Mouse (Mus musculus): ENCODE data around the gene Upk1a. TPM values are rescaled to one million over a fixed set of nuclear protein-coding genes. Genes with fewer than 3 reads are reported as not detected.

The Upk1a gene
- 0.39 and 0.53 TPM in 2 replicates for polyA plus RNA-seq (2015; fragmentation: Nextera tagmentation; extraction: Ambion mirVana)

GRCm38 (mm10) chr7:30612654-30613402 is at the start of gene Upk1a:
TSS of gene Upk1a (minus strand) at chr7:30612847.

GRCm38 (mm10) chr7:30649591-30650540 is 37.2 kb upstream of the Upk1a start, which contains the start of gene Rbm42:
TSS of gene Rbm42 (minus strand) at chr7:30650317.

GRCm38 (mm10) chr7:30635752-30636151 is 23.1 kb upstream of the Upk1a start, which contains the start of gene Etv2:
TSS of gene Etv2 (minus strand) at chr7:30635852.

GRCm38 (mm10) chr7:30625530-30626384 is 13.1 kb upstream of the Upk1a start, which contains the start of gene Cox6b1:
TSS of gene Cox6b1 (minus strand) at chr7:30626151.

GRCm38 (mm10) chr7:30598786-30599185 is 13.9 kb downstream of the Upk1a start, which contains the start of gene Zbtb32:
TSS of gene Zbtb32 (minus strand) at chr7:30598909.

GRCm38 (mm10) chr7:30588676-30589434 is 23.8 kb downstream of the Upk1a start, which contains the start of gene Kmt2b:
TSS of gene Kmt2b (minus strand) at chr7:30588726.

GRCm38 (mm10) chr7:30564970-30565571 is 47.6 kb downstream of the Upk1a start, which contains the start of gene Igflr1:
TSS of gene Igflr1 (plus strand) at chr7:30565427.

GRCm38 (mm10) chr7:30563117-30563905 is 49.3 kb downstream of the Upk1a start, which contains the start of the genes U2af1l4, Gm49396 and Psenen:
TSS of gene U2af1l4 (plus strand) at chr7:30563301.
TSS of gene Gm49396 (plus strand) at chr7:30563344.
TSS of gene Psenen (minus strand) at chr7:30563627.

GRCm38 (mm10) chr7:30559443-30559954 is 53.1 kb downstream of the Upk1a start, which contains the start of gene Lin37:
TSS of gene Lin37 (minus strand) at chr7:30559838.

Small RNA genes within 50 kb of the gene (microRNA-seq; reads per million reads assigned to microRNA genes)
- gene Mir3569, result 0 reads per million in 2 experiments

Other genes starting within 250 kb of the Upk1a start
- 68.8 and 91.3 TPM in 2 replicates for gene Tyrobp, start 199.1 kb downstream of the Upk1a start, polyA plus RNA-seq (2015; fragmentation: Nextera tagmentation; extraction: Ambion mirVana)
- 2.9 and 3.6 TPM in 2 replicates for gene Hcst, start 193.0 kb downstream of the Upk1a start, polyA plus RNA-seq (2015; fragmentation: Nextera tagmentation; extraction: Ambion mirVana)
- 0.27 and 0.44 TPM in 2 replicates for gene Nfkbid, start 191.1 kb downstream of the Upk1a start, polyA plus RNA-seq (2015; fragmentation: Nextera tagmentation; extraction: Ambion mirVana)
- gene Aplp1, start 167.3 kb downstream of the Upk1a start, polyA plus RNA-seq (2015; fragmentation: Nextera tagmentation; extraction: Ambion mirVana), result 2.2 and 2.6 TPM in 2 replicates
- gene Kirrel2, start 155.2 kb downstream of the Upk1a start, polyA plus RNA-seq (2015; fragmentation: Nextera tagmentation; extraction: Ambion mirVana), result 0.09 and 0.23 TPM in 2 replicates
- gene Nphs1, start 154.5 kb downstream of the Upk1a start, polyA plus RNA-seq (2015; fragmentation: Nextera tagmentation; extraction: Ambion mirVana), result 0.10 TPM in 1 of 2 replicates, not detected in the other
- 0.07 TPM in 1 of 2 replicates, not detected in the other for gene Prodh2, start 119.2 kb downstream of the Upk1a start, polyA plus RNA-seq (2015; fragmentation: Nextera tagmentation; extraction: Ambion mirVana)
- gene Arhgap33, start 77.8 kb downstream of the Upk1a start, polyA plus RNA-seq (2015; fragmentation: Nextera tagmentation; extraction: Ambion mirVana), result 1.6 and 1.7 TPM in 2 replicates
- gene Hspb6, start 60.7 kb downstream of the Upk1a start, polyA plus RNA-seq (2015; fragmentation: Nextera tagmentation; extraction: Ambion mirVana), result 249 and 337 TPM in 2 replicates
- gene Proser3, start 60.5 kb downstream of the Upk1a start, polyA plus RNA-seq (2015; fragmentation: Nextera tagmentation; extraction: Ambion mirVana), result 3.3 TPM in 2 replicates
- gene Lin37, start 53.0 kb downstream of the Upk1a start, polyA plus RNA-seq (2015; fragmentation: Nextera tagmentation; extraction: Ambion mirVana), result 27.5 and 27.9 TPM in 2 replicates
- gene U2af1l4, start 49.5 kb downstream of the Upk1a start, polyA plus RNA-seq (2015; fragmentation: Nextera tagmentation; extraction: Ambion mirVana), result 84.5 and 85.4 TPM in 2 replicates
- gene Gm49396, start 49.5 kb downstream of the Upk1a start, polyA plus RNA-seq (2015; fragmentation: Nextera tagmentation; extraction: Ambion mirVana), result 3.2 and 3.3 TPM in 2 replicates
- gene Psenen, start 49.2 kb downstream of the Upk1a start, polyA plus RNA-seq (2015; fragmentation: Nextera tagmentation; extraction: Ambion mirVana), result 120 and 135 TPM in 2 replicates
- 0.66 and 1.7 TPM in 2 replicates for gene Igflr1, start 47.4 kb downstream of the Upk1a start, polyA plus RNA-seq (2015; fragmentation: Nextera tagmentation; extraction: Ambion mirVana)
- 3.0 and 3.9 TPM in 2 replicates for gene Kmt2b, start 24.1 kb downstream of the Upk1a start, polyA plus RNA-seq (2015; fragmentation: Nextera tagmentation; extraction: Ambion mirVana)
- 0.10 and 0.15 TPM in 2 replicates for gene Zbtb32, start 13.9 kb downstream of the Upk1a start, polyA plus RNA-seq (2015; fragmentation: Nextera tagmentation; extraction: Ambion mirVana)
- gene Cox6b1, start 13.3 kb upstream of the Upk1a start, polyA plus RNA-seq (2015; fragmentation: Nextera tagmentation; extraction: Ambion mirVana), result 1,910 and 2,111 TPM in 2 replicates
- not detected in 2 replicates for gene Etv2, start 23.0 kb upstream of the Upk1a start, polyA plus RNA-seq (2015; fragmentation: Nextera tagmentation; extraction: Ambion mirVana)
- 65.4 and 67.4 TPM in 2 replicates for gene Rbm42, start 37.5 kb upstream of the Upk1a start, polyA plus RNA-seq (2015; fragmentation: Nextera tagmentation; extraction: Ambion mirVana)
- 7.5 and 9.5 TPM in 2 replicates for gene Haus5, start 52.1 kb upstream of the Upk1a start, polyA plus RNA-seq (2015; fragmentation: Nextera tagmentation; extraction: Ambion mirVana)
- gene Pmis2, start 58.8 kb upstream of the Upk1a start, polyA plus RNA-seq (2015; fragmentation: Nextera tagmentation; extraction: Ambion mirVana), result not detected in 2 replicates
- gene 2200002J24Rik, start 86.1 kb upstream of the Upk1a start, polyA plus RNA-seq (2015; fragmentation: Nextera tagmentation; extraction: Ambion mirVana), result 0.33 TPM in 1 of 2 replicates, not detected in the other
- 0.15 and 0.22 TPM in 2 replicates for gene Atp4a, start 99.4 kb upstream of the Upk1a start, polyA plus RNA-seq (2015; fragmentation: Nextera tagmentation; extraction: Ambion mirVana)
- 227 and 250 TPM in 2 replicates for gene Tmem147, start 116.7 kb upstream of the Upk1a start, polyA plus RNA-seq (2015; fragmentation: Nextera tagmentation; extraction: Ambion mirVana)
- 0.21 TPM in 1 of 2 replicates, not detected in the other for gene Gapdhs, start 130.8 kb upstream of the Upk1a start, polyA plus RNA-seq (2015; fragmentation: Nextera tagmentation; extraction: Ambion mirVana)
- gene Sbsn, start 138.6 kb upstream of the Upk1a start, polyA plus RNA-seq (2015; fragmentation: Nextera tagmentation; extraction: Ambion mirVana), result 0.45 and 25.6 TPM in 2 replicates
- gene Dmkn, start 150.9 kb upstream of the Upk1a start, polyA plus RNA-seq (2015; fragmentation: Nextera tagmentation; extraction: Ambion mirVana), result 0.51 and 65.3 TPM in 2 replicates
- gene Krtdap, start 175.0 kb upstream of the Upk1a start, polyA plus RNA-seq (2015; fragmentation: Nextera tagmentation; extraction: Ambion mirVana), result 8.3 and 219 TPM in 2 replicates
- gene Ffar2, start 210.9 kb upstream of the Upk1a start, polyA plus RNA-seq (2015; fragmentation: Nextera tagmentation; extraction: Ambion mirVana), result 1.0 and 6.6 TPM in 2 replicates
- gene Ffar3, start 243.3 kb upstream of the Upk1a start, polyA plus RNA-seq (2015; fragmentation: Nextera tagmentation; extraction: Ambion mirVana), result not detected in 2 replicates
- gene Ffar1, start 248.7 kb upstream of the Upk1a start, polyA plus RNA-seq (2015; fragmentation: Nextera tagmentation; extraction: Ambion mirVana), result not detected in 2 replicates